Mouse (Mus musculus) thymus, postnatal 10 days (tissue): ENCODE data around the gene Snapc1.

Experiments used
- DNase-seq, 2 experiments: peaks; one replicate each; pipeline ENCODE4 v3.0.0; 2021; ENCODE audit warnings: low spot score in 2 of 2

Gene Snapc1

DNA sequence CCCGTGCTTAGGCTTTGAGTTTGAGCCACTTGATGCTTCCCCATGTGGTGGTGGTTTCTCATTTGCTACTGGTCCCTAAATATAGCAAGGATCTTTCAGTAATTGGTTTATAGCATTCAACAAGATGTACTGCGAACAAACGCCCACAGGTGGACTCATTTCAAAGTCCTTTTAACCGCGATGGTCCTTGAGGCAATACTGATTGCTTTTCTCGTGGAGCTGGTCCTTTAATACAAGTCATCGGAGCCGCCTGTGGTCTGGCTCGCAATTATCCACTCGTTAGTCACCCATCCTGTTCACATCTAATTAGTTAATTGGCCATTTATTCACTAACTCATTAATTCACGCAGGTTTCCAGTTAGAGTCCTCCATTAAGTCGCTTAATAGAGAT lies 32.6 kb downstream of the Snapc1 start:
- no peak for DNase-seq

DNA sequence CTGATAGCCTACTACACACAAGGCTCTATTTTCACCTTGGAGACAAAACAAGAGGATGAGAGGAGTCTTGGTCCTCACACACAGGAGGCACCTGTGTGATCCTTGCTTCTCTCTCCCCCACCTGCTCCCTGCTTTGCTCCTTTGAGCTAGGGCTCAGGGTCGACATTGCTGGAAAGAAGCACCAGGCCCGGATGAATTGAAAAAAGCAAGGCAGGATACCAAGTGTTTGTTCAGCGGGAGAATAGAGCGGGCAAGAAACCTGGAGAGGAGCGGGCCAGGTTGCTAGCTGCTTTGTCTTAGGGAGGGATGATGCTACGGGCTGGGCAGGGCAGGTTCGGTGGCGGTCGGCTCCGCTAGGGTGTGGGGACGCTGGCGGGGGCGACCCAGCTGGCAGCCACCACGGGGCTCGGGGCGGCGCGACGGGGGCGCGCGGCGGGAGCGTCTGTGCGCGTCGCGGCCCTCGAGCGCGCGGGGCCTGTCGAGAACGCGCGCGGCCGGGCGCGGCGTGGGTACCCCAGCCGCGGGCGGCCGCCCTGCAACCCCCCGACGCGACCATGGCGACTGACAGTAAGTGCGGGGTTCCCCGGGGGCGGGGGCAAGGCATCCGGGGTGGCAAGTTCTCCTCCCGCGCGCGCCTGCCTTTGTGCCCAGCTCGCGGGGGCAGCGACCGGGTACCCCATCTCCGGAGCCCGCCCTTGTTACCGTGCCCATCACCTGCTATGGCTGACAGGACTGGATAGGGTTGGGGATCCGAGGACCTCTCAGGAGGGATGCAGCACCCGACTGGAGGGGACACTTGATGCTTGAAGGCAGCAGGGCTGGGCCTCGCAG lies 33.2 kb downstream of the Snapc1 start, which contains the start of gene Syt16:
Gene Syt16 (plus strand): TSS at position 365 of the 831 bp plus-strand sequence.
- DNase-seq, result peak in 1 of 2 experiments; percentile 28

- no peak for DNase-seq
Observed at GRCm38 (mm10) chr12:73998128-73998456, 33.8 kb downstream of the Snapc1 start.

DNA sequence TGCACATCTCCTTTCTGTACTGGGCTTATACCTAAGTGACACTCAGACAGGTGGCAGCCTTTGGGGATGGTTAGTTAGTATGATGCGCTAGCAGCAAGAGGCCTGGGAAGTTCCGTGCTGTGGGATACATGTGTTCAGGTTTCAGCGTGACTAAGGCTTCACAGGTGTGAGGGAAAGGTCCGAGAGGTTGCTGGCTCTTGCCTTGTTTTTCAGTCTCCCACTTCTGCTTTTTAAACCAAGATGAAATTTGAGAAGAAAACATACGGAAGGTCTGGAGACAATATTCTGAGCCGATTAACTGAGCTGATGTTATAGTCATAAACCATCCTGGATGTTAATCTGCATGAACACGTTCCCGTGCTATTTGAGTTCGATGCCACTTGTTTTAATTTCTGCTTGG lies 38.2 kb downstream of the Snapc1 start:
- DNase-seq, result no peak

DNA sequence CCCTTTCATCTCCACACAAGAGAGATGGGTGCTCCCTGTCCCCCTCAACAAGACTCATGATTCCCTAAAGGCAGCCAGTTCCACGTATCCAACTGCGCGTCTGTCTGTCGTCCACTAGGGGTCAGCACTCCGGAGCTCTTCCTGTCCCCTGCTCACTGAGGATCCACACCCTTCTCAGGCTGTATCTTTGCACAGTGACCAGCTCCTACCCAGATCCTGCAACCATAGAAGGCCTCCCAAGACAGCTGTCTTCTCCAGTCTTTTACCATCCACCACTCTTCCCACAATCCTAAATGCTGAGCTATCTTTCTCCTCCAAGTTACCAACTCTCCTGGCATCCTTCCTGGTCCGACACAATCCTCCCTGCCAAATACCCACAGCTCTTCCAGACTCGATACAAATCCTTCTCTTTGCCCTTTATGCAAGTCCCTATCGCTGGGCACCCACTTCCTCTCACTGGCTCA lies 45.2 kb downstream of the Snapc1 start:
- peak in 1 of 2 experiments; percentile 32 for DNase-seq

DNA sequence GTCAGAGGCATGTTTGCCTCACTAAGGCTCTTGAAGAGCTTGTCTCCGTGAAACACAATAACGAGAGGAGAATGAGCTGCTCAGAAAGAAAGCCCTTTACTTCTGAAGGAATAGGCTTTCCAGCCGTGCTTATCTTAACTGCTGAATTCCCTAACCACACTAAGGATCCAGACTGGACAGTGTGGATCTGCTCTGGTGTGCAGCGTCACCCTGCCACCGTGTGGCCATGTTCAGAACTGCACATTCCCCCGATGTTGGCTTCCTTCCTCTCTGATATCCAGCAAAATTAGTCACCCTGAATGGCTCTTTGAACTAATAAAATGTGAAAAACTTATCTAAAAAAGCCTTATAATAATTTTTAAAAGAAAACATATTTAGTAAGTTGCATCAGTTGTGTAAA lies 49.5 kb downstream of the Snapc1 start:
- peak; percentile 10 to 57 for DNase-seq

DNA sequence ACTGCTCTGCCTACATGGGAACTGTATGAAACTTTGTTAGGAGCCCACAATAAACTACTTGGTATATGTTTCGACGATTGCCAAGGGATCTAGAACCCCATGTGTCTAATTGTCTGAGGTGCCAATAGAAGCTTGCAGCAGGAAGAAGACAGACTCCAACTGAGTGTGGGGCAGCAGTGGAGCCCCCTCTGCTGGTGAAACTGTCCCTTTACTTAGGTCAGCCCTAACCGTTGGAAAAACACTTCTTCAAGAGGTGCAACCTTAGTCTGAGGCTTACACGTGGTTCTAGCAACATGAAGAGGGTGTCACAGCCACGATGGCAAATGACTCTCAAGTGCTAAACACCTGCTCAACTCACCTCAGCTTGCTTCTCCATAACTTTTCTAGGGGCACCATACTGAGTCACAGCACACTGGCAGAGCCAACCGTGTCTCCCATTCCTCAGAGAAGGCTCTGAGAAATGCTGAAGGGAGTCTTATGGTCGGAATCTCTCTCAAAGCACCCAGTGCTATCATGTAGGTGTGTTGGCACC lies 50.5 kb downstream of the Snapc1 start:
- peak; percentile 20 to 69 for DNase-seq

- DNase-seq, result no peak
Observed at GRCm38 (mm10) chr12:74015491-74015890, 51.2 kb downstream of the Snapc1 start.

GRCm38 (mm10) chr12:74023260-74023659 lies 59.0 kb downstream of the Snapc1 start:
- no peak for DNase-seq

- DNase-seq, result no peak
Observed at GRCm38 (mm10) chr12:74024912-74025311, 60.6 kb downstream of the Snapc1 start.
